Mouse (Mus musculus) kidney, adult 2 months (tissue): Measurements from ENCODE around the gene Ms4a13. TPM values are rescaled to one million over a fixed set of nuclear protein-coding genes. Genes with fewer than 3 reads are reported as not detected.
"Not testable (repeated sequence)": the region's sequence is repeated elsewhere in the genome, so short reads cannot be mapped to it uniquely, and the experiment has no call there.

ENCODE experiments used
- DNase-seq: peaks from one replicate; pipeline ENCODE4 v3.0.0; 2021
- H3K27ac ChIP-seq: fragments of 200-500 bp; 2 replicates; pipeline ENCODE4 v1.5.1; 2012; ENCODE audit warnings: low read depth, low read length, control low read depth, inconsistent platforms; ENCODE audit not compliant: insufficient read depth
- H3K27me3 ChIP-seq: fragments of 200-500 bp; replicated peaks from 2 replicates; pipeline ENCODE4 v1.6.1; 2012; ENCODE audit warnings: mild to moderate bottlenecking, moderate library complexity, low read length, inconsistent platforms; ENCODE audit not compliant: control insufficient read depth, insufficient read depth
- H3K36me3 ChIP-seq: fragments of 200-500 bp; 2 replicates; pipeline ENCODE4 v1.6.1; 2012; ENCODE audit warnings: mild to moderate bottlenecking, moderate library complexity, low read length, inconsistent platforms; ENCODE audit not compliant: control insufficient read depth, insufficient read depth
- H3K4me1 ChIP-seq: fragments of 200-500 bp; 2 replicates; pipeline ENCODE4 v1.6.1; 2011; ENCODE audit warnings: low read length; ENCODE audit not compliant: control insufficient read depth, insufficient read depth
- H3K4me3 ChIP-seq: fragments of 200-500 bp; 2 replicates; pipeline ENCODE4 v1.5.1; 2011; ENCODE audit warnings: mild to moderate bottlenecking, low read depth, low read length, control low read depth; ENCODE audit not compliant: insufficient read depth
- CTCF ChIP-seq: fragments of 200-500 bp; conservative IDR thresholded peaks from 2 replicates; pipeline ENCODE4 v1.5.1; 2011; ENCODE audit warnings: low read depth, mild to moderate bottlenecking, control low read depth, low read length, moderate library complexity, mixed read lengths; ENCODE audit not compliant: insufficient read depth, insufficient read length
- POLR2A ChIP-seq: fragments of 200-500 bp; IDR thresholded peaks from one replicate; pipeline ENCODE4 v1.6.1; 2011; ENCODE audit warnings: low read depth, low read length, control low read depth
- WGBS: fragments of 180-500 bp; shearing (Covaris S2); methylation state at CpG from one replicate; pipeline ENCODE4 v1.1.7; 2018; 5-methylcytosine and 5-hydroxymethylcytosine counted together
- polyA plus RNA-seq: library from polyadenylated mRNA; depleted of rRNA; stranded (reverse); fragments of >200 nt; gene quantifications from 2 replicates; pipeline ENCODE4 v1.2.3, GENCODE M21; 2012

The Ms4a13 gene
- polyA plus RNA-seq, 1 experiment, result not detected

DNA sequence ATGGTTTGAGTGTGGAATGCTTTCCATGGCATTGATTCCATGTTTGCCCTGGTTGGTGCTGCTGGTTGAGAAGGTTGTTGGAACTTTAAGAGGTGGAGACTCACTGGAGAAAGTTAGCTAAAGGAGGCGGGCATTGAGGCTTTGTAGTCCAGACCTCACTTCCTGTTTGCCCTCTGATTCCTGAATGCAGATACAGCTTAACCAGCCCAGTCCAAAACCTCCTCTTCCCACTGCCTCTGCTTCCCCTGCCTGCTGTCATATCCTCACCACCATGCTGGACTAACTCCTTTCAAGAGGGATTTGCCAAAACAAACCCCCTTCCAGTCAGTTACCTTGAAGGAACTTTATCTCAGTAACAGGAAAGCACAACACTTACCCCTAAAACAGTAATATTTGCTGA, 4.0 kb downstream of the Ms4a13 start:
- 68% methylated on average over 1 of the region's 1 CpGs for WGBS
- TF ChIP-seq POLR2A (no peak), CTCF (no peak)
- H3K4me1 ChIP-seq, result no peaks in the 10 kb centered on the region
- no peak overlapping the region for H3K27ac ChIP-seq
- no peaks in the 10 kb centered on the region for H3K27me3 ChIP-seq
- no peak for DNase-seq
- H3K4me3 ChIP-seq, result no peak overlapping the region
- no peaks in the 10 kb centered on the region for H3K36me3 ChIP-seq

DNA sequence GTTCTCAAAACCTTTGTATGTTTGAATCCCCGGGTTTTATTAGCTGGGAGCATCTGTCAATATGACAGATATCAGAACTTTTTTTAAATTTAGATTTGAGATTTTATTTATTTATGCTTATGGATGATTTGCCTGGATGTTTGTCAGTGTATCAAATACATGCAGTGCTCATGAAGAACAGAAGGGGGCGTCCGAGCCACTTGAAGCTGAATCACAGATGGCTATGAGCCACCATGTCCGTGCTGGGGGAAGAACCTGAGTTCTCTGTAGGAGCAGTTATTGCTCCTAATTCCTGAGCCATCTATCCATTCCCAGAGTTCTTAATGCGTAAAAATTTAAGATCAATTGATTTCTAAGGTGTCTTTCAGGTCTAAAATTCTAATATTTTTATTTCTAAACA, 12.4 kb downstream of the Ms4a13 start:
- Histone ChIP-seq H3K27me3 (no peaks in the 10 kb centered on the region), H3K4me3 (no peak overlapping the region), H3K36me3 (no peaks in the 10 kb centered on the region), H3K27ac (no peak overlapping the region), H3K4me1 (no peaks in the 10 kb centered on the region)
- TF ChIP-seq CTCF (no peak; the same call in 1 of the 2 replicates), POLR2A (no peak)
- peak; percentile 3 for DNase-seq
- 18% methylated on average over 5 of the region's 5 CpGs for WGBS

DNA sequence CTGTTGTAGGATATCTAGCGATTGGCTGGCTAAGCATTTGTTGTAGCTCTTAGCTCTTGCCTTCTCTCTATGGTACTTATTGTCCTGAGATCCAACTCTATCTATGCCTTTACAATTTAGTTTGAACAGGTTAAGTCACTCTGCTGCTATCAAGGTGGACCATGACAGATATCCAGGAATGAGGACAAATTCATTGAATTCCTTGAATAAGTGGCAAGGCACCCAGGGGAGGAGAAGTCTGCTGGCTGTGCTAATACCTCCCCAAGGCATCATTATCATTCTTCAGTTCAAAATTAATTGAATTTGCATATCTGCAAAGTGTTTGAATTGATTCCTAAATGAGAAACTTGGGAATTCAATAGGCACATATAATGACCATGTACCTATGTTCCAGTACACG, 19.1 kb downstream of the Ms4a13 start:
- Histone ChIP-seq H3K27me3 (no peaks in the 10 kb centered on the region), H3K36me3 (no peaks in the 10 kb centered on the region), H3K27ac (no peak overlapping the region), H3K4me1 (no peaks in the 10 kb centered on the region), H3K4me3 (no peak overlapping the region)
- TF ChIP-seq CTCF (no peak), POLR2A (no peak)
- DNase-seq, result no peak
- 58% methylated on average over 2 of the region's 2 CpGs for whole genome bisulfite sequencing

DNA sequence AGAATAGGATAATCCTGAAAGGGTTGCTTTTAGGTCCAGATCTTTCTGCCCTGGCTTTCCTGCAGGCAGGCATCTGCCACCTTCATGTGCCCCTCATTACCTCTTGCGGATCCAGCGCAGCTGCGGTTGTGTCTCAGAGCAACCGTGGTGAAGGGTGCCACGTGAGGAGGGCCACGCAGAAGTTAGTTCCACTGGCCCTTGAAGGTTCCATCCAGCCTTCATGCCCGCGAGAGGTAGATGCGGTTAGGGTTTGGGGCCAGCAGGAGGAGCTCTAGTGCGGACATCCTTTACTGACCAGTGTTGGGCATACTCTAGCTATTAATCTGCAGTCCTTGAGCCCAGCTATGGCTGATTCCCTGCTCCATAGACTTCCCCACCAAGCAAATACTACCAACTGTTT, 31.4 kb downstream of the Ms4a13 start, which contains the start of gene 1700025F22Rik:
1700025F22Rik (minus strand) TSS at position 149 of the 400 bp plus-strand sequence.
- Histone ChIP-seq H3K4me3 (no peak within 1 kb of the TSS), H3K4me1 (no peaks in the 10 kb centered on the region), H3K36me3 (no peaks in the 10 kb centered on the region), H3K27ac (no peak within 1 kb of the TSS), H3K27me3 (no peaks in the 10 kb centered on the region)
- 37% methylated on average over 10 of the region's 10 CpGs for WGBS
- TF ChIP-seq POLR2A (no peak), CTCF (peak; percentile 49)
- DNase-seq, result peak; percentile 11

DNA sequence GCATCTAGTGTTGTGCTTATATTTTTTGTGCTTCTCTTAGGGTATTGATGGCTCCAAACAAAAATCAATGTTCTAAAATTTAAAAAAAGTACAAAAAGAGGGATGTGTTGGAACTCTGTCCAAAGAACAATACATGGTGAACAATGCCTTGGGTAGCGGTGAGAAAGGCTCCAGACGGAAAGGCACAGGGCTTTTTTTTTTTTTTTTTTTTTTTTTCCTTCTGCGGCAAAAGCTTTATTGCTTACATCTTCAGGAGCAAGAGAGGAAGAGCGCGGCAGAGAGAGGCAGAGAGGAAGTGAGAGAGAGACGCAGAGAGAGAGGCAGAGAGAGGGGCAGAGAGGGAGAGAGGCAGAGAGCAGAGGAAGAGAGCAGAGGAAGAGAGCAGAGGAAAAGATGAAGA, 38.6 kb downstream of the Ms4a13 start:
- not testable (repeated sequence) for H3K27ac ChIP-seq, H3K4me1 ChIP-seq, H3K27me3 ChIP-seq, DNase-seq, H3K4me3 ChIP-seq, H3K36me3 ChIP-seq
- 70% methylated on average over 6 of the region's 6 CpGs for WGBS

DNA sequence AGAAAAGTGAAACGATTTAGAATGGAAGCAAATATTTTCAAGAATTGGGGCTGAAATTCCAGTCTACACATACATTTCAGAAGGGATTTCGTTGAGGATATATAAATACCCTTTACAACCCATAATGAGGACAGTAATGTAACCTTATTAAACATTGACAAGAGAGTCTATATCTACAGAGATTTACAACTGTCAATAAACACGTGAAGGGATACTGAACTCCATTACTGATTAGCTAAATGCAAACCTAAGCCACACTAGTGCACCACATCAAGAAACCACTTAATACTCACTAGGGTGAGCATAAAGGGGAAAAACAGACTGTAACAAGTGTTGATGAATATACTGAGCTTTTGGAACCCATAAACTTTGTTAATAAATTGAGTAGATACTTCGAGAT, 61.2 kb downstream of the Ms4a13 start:
- TF ChIP-seq CTCF (no peak), POLR2A (no peak)
- Histone ChIP-seq H3K36me3 (no peaks in the 10 kb centered on the region), H3K4me1 (no peaks in the 10 kb centered on the region), H3K4me3 (no peak overlapping the region), H3K27me3 (no peaks in the 10 kb centered on the region), H3K27ac (no peak overlapping the region)
- 56% methylated on average over 4 of the region's 4 CpGs for WGBS
- no peak for DNase-seq

DNA sequence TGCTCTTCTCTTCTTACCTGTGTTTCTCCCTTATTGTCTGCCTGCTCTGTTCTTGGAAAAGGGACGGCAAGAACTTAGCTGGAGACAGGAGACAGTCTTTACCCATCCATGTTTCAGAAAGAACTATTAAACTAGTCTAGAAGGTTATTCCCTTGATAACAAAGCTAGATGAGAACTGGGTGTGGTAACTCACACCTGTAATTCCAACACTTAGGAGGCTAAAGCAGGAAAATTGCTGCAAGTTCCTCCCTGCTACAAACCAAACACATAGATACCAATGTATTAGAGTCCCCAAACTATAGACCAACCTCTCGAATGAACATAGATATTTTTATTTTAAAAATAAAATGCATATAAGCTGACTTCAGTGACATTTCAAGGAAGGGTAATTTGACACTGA, 61.7 kb downstream of the Ms4a13 start:
- H3K4me1 ChIP-seq, result no peaks in the 10 kb centered on the region
- DNase-seq, result no peak
- H3K27me3 ChIP-seq, result no peaks in the 10 kb centered on the region
- TF ChIP-seq POLR2A (no peak), CTCF (no peak)
- 90% methylated on average over 2 of the region's 2 CpGs for WGBS
- H3K4me3 ChIP-seq, result no peak overlapping the region
- H3K27ac ChIP-seq, result no peak overlapping the region
- H3K36me3 ChIP-seq, result no peaks in the 10 kb centered on the region

DNA sequence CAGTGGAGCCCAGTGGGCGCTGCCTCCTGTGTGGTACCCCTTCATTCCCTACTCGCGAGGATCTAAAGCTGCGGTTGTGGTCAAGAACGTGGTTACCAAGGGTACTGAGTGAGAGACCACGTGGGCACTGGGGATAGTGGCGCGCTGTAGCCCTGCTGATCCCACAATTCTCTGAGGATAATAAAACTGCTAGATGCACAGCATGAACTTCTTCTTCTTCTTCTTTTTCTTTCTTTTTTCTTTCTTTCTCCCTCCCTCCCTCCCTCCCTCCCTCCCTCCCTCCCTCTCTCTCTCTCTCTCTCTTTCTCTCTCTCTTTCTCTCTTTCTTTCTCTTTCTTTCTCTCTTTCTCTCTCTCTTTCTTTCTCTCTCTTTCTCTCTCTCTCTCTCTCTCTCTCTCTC, 65.8 kb downstream of the Ms4a13 start, which contains the start of gene 1700017D01Rik:
1700017D01Rik (minus strand) TSS at position 101 of the 400 bp plus-strand sequence.
- not testable (repeated sequence) for H3K4me3 ChIP-seq, H3K36me3 ChIP-seq, H3K27me3 ChIP-seq, H3K27ac ChIP-seq, H3K4me1 ChIP-seq, DNase-seq
- 86% methylated on average over 8 of the region's 8 CpGs for WGBS
